Mouse (Mus musculus): ENCODE measurements around the gene Dcxr. TPM values are rescaled to one million over a fixed set of nuclear protein-coding genes. Genes with fewer than 3 reads are reported as not detected.

Dcxr gene
- polyA plus RNA-seq, 1 experiment from 2014 or later: 11.9 TPM

GRCm38 (mm10) chr11:120721124-120722066 lies 5.7 kb downstream of the Dcxr start, which contains the start of gene Rac3:
TSS of gene Rac3 (plus strand) at chr11:120721470.
- Histone ChIP-seq H3K4me3 (ENCODE audit: control insufficient read depth in 1 of 2, insufficient read depth in 1 of 2, low read depth in 1 of 2, low read length in 2 of 2) (peak within 1 kb of the TSS; percentile 52 to 61), H3K9ac (ENCODE audit: low read length) (peak within 1 kb of the TSS; percentile 80), H3K27me3 (ENCODE audit: control insufficient read depth, insufficient read depth, low read length) (peaks cover 38% of the 10 kb centered on the region), H3K4me2 (ENCODE audit: low read length) (peak within 1 kb of the TSS; percentile 97), H3K9me3 (ENCODE audit: control insufficient read depth, low read length) (no peaks in the 10 kb centered on the region), H3K4me1 (ENCODE audit: control insufficient read depth in 2 of 2, insufficient read depth in 2 of 2, low read length in 2 of 2) (peaks cover 7 to 13% of the 10 kb centered on the region in 2 experiments; a peak in 3 of 4 replicates), H3K27ac (replicated peaks in 1 of 2; ENCODE audit: control insufficient read depth in 1 of 2, insufficient read depth in 1 of 2, low read depth in 2 of 2, low read length in 2 of 2) (no peak within 1 kb of the TSS), H3K36me3 (ENCODE audit: control insufficient read depth, insufficient read depth, low read length) (peaks cover 26% of the 10 kb centered on the region)
- WGBS: under 1% methylated on average over 84 of the region's 90 CpGs
- peak; percentile 37 for ATAC-seq (ENCODE audit: insufficient number of reproducible peaks, insufficient read depth, low FRiP score, low read depth)

- no peaks in the 10 kb centered on the region for H3K9me3 ChIP-seq (ENCODE audit: control insufficient read depth, low read length)
- H3K9ac ChIP-seq (ENCODE audit: low read length): peak overlapping the region; percentile 80
- H3K4me3 ChIP-seq (ENCODE audit: control insufficient read depth in 1 of 2, insufficient read depth in 1 of 2, low read depth in 1 of 2, low read length in 2 of 2): peak overlapping the region in 1 of 2 experiments; percentile 61; a peak in 1 of 4 replicates
- H3K36me3 ChIP-seq (ENCODE audit: control insufficient read depth, insufficient read depth, low read length): peaks cover 35% of the 10 kb centered on the region
- H3K4me2 ChIP-seq (ENCODE audit: low read length): peak overlapping the region; percentile 97
- no peak for ATAC-seq (ENCODE audit: insufficient number of reproducible peaks, insufficient read depth, low FRiP score, low read depth)
- H3K27ac ChIP-seq (replicated peaks in 1 of 2; ENCODE audit: control insufficient read depth in 1 of 2, insufficient read depth in 1 of 2, low read depth in 2 of 2, low read length in 2 of 2): no peak overlapping the region
- 11% methylated on average over 17 of the region's 17 CpGs for WGBS
- H3K27me3 ChIP-seq (ENCODE audit: control insufficient read depth, insufficient read depth, low read length): peaks cover 32% of the 10 kb centered on the region
- peaks cover 7 to 12% of the 10 kb centered on the region in 2 experiments; a peak in 3 of 4 replicates for H3K4me1 ChIP-seq (ENCODE audit: control insufficient read depth in 2 of 2, insufficient read depth in 2 of 2, low read length in 2 of 2)
Observed at GRCm38 (mm10) chr11:120720450-120720849, 6.6 kb downstream of the Dcxr start.

GRCm38 (mm10) chr11:120719841-120720376 lies 7.2 kb downstream of the Dcxr start:
- H3K27ac ChIP-seq (replicated peaks in 1 of 2; ENCODE audit: control insufficient read depth in 1 of 2, insufficient read depth in 1 of 2, low read depth in 2 of 2, low read length in 2 of 2): no peak overlapping the region
- peaks cover 7 to 14% of the 10 kb centered on the region in 2 experiments for H3K4me1 ChIP-seq (ENCODE audit: control insufficient read depth in 2 of 2, insufficient read depth in 2 of 2, low read length in 2 of 2)
- no peak for ATAC-seq (ENCODE audit: insufficient number of reproducible peaks, insufficient read depth, low FRiP score, low read depth)
- H3K9ac ChIP-seq (ENCODE audit: low read length): no peak overlapping the region
- H3K9me3 ChIP-seq (ENCODE audit: control insufficient read depth, low read length): no peaks in the 10 kb centered on the region
- H3K4me2 ChIP-seq (ENCODE audit: low read length): no peak overlapping the region
- H3K36me3 ChIP-seq (ENCODE audit: control insufficient read depth, insufficient read depth, low read length): peaks cover 40% of the 10 kb centered on the region
- 91% methylated on average over 13 of the region's 13 CpGs for WGBS
- H3K27me3 ChIP-seq (ENCODE audit: control insufficient read depth, insufficient read depth, low read length): peaks cover 29% of the 10 kb centered on the region
- H3K4me3 ChIP-seq (ENCODE audit: control insufficient read depth in 1 of 2, insufficient read depth in 1 of 2, low read depth in 1 of 2, low read length in 2 of 2): no peak overlapping the region

GRCm38 (mm10) chr11:120719242-120719641 lies 7.8 kb downstream of the Dcxr start:
- no peak overlapping the region for H3K9ac ChIP-seq (ENCODE audit: low read length)
- ATAC-seq (ENCODE audit: insufficient number of reproducible peaks, insufficient read depth, low FRiP score, low read depth): no peak
- no peaks in the 10 kb centered on the region for H3K9me3 ChIP-seq (ENCODE audit: control insufficient read depth, low read length)
- H3K27me3 ChIP-seq (ENCODE audit: control insufficient read depth, insufficient read depth, low read length): peaks cover 29% of the 10 kb centered on the region
- peaks cover 14 to 20% of the 10 kb centered on the region in 2 experiments for H3K4me1 ChIP-seq (ENCODE audit: control insufficient read depth in 2 of 2, insufficient read depth in 2 of 2, low read length in 2 of 2)
- WGBS: 87% methylated on average over 9 of the region's 9 CpGs
- peaks cover 41% of the 10 kb centered on the region for H3K36me3 ChIP-seq (ENCODE audit: control insufficient read depth, insufficient read depth, low read length)
- H3K4me2 ChIP-seq (ENCODE audit: low read length): no peak overlapping the region
- no peak overlapping the region for H3K4me3 ChIP-seq (ENCODE audit: control insufficient read depth in 1 of 2, insufficient read depth in 1 of 2, low read depth in 1 of 2, low read length in 2 of 2)
- no peak overlapping the region for H3K27ac ChIP-seq (replicated peaks in 1 of 2; ENCODE audit: control insufficient read depth in 1 of 2, insufficient read depth in 1 of 2, low read depth in 2 of 2, low read length in 2 of 2)

GRCm38 (mm10) chr11:120715131-120715530 lies 11.9 kb downstream of the Dcxr start:
- H3K27ac ChIP-seq (replicated peaks in 1 of 2; ENCODE audit: control insufficient read depth in 1 of 2, insufficient read depth in 1 of 2, low read depth in 2 of 2, low read length in 2 of 2): no peak overlapping the region
- peaks cover 54% of the 10 kb centered on the region for H3K36me3 ChIP-seq (ENCODE audit: control insufficient read depth, insufficient read depth, low read length)
- no peak overlapping the region for H3K4me2 ChIP-seq (ENCODE audit: low read length)
- WGBS: 85% methylated on average over 9 of the region's 9 CpGs
- H3K4me3 ChIP-seq (ENCODE audit: control insufficient read depth in 1 of 2, insufficient read depth in 1 of 2, low read depth in 1 of 2, low read length in 2 of 2): no peak overlapping the region
- no peak overlapping the region for H3K9ac ChIP-seq (ENCODE audit: low read length)
- H3K9me3 ChIP-seq (ENCODE audit: control insufficient read depth, low read length): no peaks in the 10 kb centered on the region
- ATAC-seq (ENCODE audit: insufficient number of reproducible peaks, insufficient read depth, low FRiP score, low read depth): no peak
- peaks cover 11 to 12% of the 10 kb centered on the region in 2 experiments for H3K4me1 ChIP-seq (ENCODE audit: control insufficient read depth in 2 of 2, insufficient read depth in 2 of 2, low read length in 2 of 2)
- peaks cover 2% of the 10 kb centered on the region; the same call in 1 of the 2 replicates for H3K27me3 ChIP-seq (ENCODE audit: control insufficient read depth, insufficient read depth, low read length)

GRCm38 (mm10) chr11:120714546-120714945 lies 12.5 kb downstream of the Dcxr start:
- H3K9me3 ChIP-seq (ENCODE audit: control insufficient read depth, low read length): no peaks in the 10 kb centered on the region
- peak overlapping the region; percentile 76 for H3K9ac ChIP-seq (ENCODE audit: low read length)
- peaks cover 11 to 12% of the 10 kb centered on the region in 2 experiments for H3K4me1 ChIP-seq (ENCODE audit: control insufficient read depth in 2 of 2, insufficient read depth in 2 of 2, low read length in 2 of 2)
- peak overlapping the region in 1 of 2 experiments; percentile 31; a peak in 1 of 4 replicates for H3K27ac ChIP-seq (replicated peaks in 1 of 2; ENCODE audit: control insufficient read depth in 1 of 2, insufficient read depth in 1 of 2, low read depth in 2 of 2, low read length in 2 of 2)
- peak overlapping the region; percentile 58 to 63 for H3K4me3 ChIP-seq (ENCODE audit: control insufficient read depth in 1 of 2, insufficient read depth in 1 of 2, low read depth in 1 of 2, low read length in 2 of 2)
- H3K4me2 ChIP-seq (ENCODE audit: low read length): peak overlapping the region; percentile 92
- WGBS: 40% methylated on average over 10 of the region's 10 CpGs
- no peak for ATAC-seq (ENCODE audit: insufficient number of reproducible peaks, insufficient read depth, low FRiP score, low read depth)
- peaks cover 54% of the 10 kb centered on the region for H3K36me3 ChIP-seq (ENCODE audit: control insufficient read depth, insufficient read depth, low read length)
- no peaks in the 10 kb centered on the region for H3K27me3 ChIP-seq (ENCODE audit: control insufficient read depth, insufficient read depth, low read length)

GRCm38 (mm10) chr11:120713580-120714518 lies 13.2 kb downstream of the Dcxr start, which contains the start of the genes Cenpx and Lrrc45:
TSS of gene Cenpx (minus strand) at chr11:120713738.
TSS of gene Lrrc45 (plus strand) at chr11:120713925.
- Histone ChIP-seq H3K4me3 (ENCODE audit: control insufficient read depth in 1 of 2, insufficient read depth in 1 of 2, low read depth in 1 of 2, low read length in 2 of 2) (peak within 1 kb of the TSS; percentile 58 to 69), H3K27ac (replicated peaks in 1 of 2; ENCODE audit: control insufficient read depth in 1 of 2, insufficient read depth in 1 of 2, low read depth in 2 of 2, low read length in 2 of 2) (peak within 1 kb of the TSS; percentile 71 to 78), H3K4me1 (ENCODE audit: control insufficient read depth in 2 of 2, insufficient read depth in 2 of 2, low read length in 2 of 2) (peaks cover 11 to 12% of the 10 kb centered on the region in 2 experiments), H3K27me3 (ENCODE audit: control insufficient read depth, insufficient read depth, low read length) (no peaks in the 10 kb centered on the region), H3K9ac (ENCODE audit: low read length) (peak within 1 kb of the TSS; percentile 77), H3K36me3 (ENCODE audit: control insufficient read depth, insufficient read depth, low read length) (peaks cover 57% of the 10 kb centered on the region), H3K9me3 (ENCODE audit: control insufficient read depth, low read length) (no peaks in the 10 kb centered on the region), H3K4me2 (ENCODE audit: low read length) (peak within 1 kb of the TSS; percentile 92)
- peak; percentile 94 for ATAC-seq (ENCODE audit: insufficient number of reproducible peaks, insufficient read depth, low FRiP score, low read depth)
- WGBS: 2% methylated on average over 53 of the region's 53 CpGs

All from heart, embryonic 14.5 days (tissue).